8 mouse cellular contexts compared by ENCODE assay signal in genomic region chr2:77456602-77457001, GRCm38 (mm10).
DNase-seq lines count a peak whose midpoint lies in the region; ATAC-seq and TF ChIP-seq lines count a peak whose summit lies in the region.

No protein-coding gene starts in this region.

- no peak overlapping the region for H3K4me2 ChIP-seq in embryonic facial prominence, embryonic 14.5 days (ENCODE audit: low read depth, low read length)
- H3K4me2 ChIP-seq in intestine, embryonic 15.5 days (replicated peaks): no peak overlapping the region
- H3K4me2 ChIP-seq in limb, embryonic 14.5 days (replicated peaks; ENCODE audit: low read depth, low read length, severe bottlenecking): no peak overlapping the region

- no peaks in the 10 kb centered on the region for H3K9me3 ChIP-seq in embryonic facial prominence, embryonic 14.5 days (ENCODE audit: control insufficient read depth, low read length)
- H3K9me3 ChIP-seq in intestine, embryonic 15.5 days: no peaks in the 10 kb centered on the region
- no peaks in the 10 kb centered on the region for H3K9me3 ChIP-seq in limb, embryonic 14.5 days (ENCODE audit: control insufficient read depth, low read length)

- peak; percentile 54 for DNase-seq in ovary, postnatal 14 days (ENCODE audit: low spot score)
- DNase-seq in ovary, postnatal 10 days (ENCODE audit: low spot score): no peak
- peak; percentile 74 for DNase-seq in brain, adult 2 months (ENCODE audit: low read depth, low spot score)
- peak; percentile 70 for DNase-seq in embryonic facial prominence, embryonic 14.5 days (ENCODE audit: low spot score)
- peak; percentile 64 for DNase-seq in limb, embryonic 14.5 days (ENCODE audit: low spot score)
- DNase-seq in neural tube, embryonic 10.5 days (ENCODE audit: extremely low spot score, low spot score): peak; percentile 41
- DNase-seq in thymus, postnatal 10 days (ENCODE audit: low spot score in 2 of 2): no peak

- TF ChIP-seq POLR2A in limb, embryonic 14.5 days (IDR thresholded peaks at IDR 0.05; ENCODE audit: borderline replicate concordance, extremely low read depth, insufficient read depth, insufficient read length): no peak

- WGBS in embryonic facial prominence, embryonic 14.5 days: 46% methylated on average over 4 of the region's 4 CpGs
- WGBS in intestine, embryonic 15.5 days: 43% methylated on average over 4 of the region's 4 CpGs
- WGBS in limb, embryonic 14.5 days: 56% methylated on average over 4 of the region's 4 CpGs

- H3K27me3 ChIP-seq in embryonic facial prominence, embryonic 14.5 days (replicated peaks; ENCODE audit: control insufficient read depth, insufficient read depth, low read length): no peaks in the 10 kb centered on the region
- H3K27me3 ChIP-seq in intestine, embryonic 15.5 days (replicated peaks): no peaks in the 10 kb centered on the region
- H3K27me3 ChIP-seq in limb, embryonic 14.5 days (ENCODE audit: control insufficient read depth, insufficient read depth, low read length): no peaks in the 10 kb centered on the region

- no peaks in the 10 kb centered on the region for H3K4me1 ChIP-seq in embryonic facial prominence, embryonic 14.5 days (ENCODE audit: control insufficient read depth, insufficient read depth, low read length)
- no peaks in the 10 kb centered on the region for H3K4me1 ChIP-seq in intestine, embryonic 15.5 days (replicated peaks)
- peaks cover 5% of the 10 kb centered on the region; the same call in 1 of the 2 replicates for H3K4me1 ChIP-seq in limb, embryonic 14.5 days (ENCODE audit: control insufficient read depth, insufficient read depth, low read length)

- H3K27ac ChIP-seq in embryonic facial prominence, embryonic 14.5 days (replicated peaks; ENCODE audit: low read depth, low read length): no peak overlapping the region
- no peak overlapping the region for H3K27ac ChIP-seq in intestine, embryonic 15.5 days
- no peak overlapping the region for H3K27ac ChIP-seq in limb, embryonic 14.5 days (replicated peaks; ENCODE audit: low read depth, low read length)

- no peak overlapping the region for H3K4me3 ChIP-seq in embryonic facial prominence, embryonic 14.5 days (ENCODE audit: low read depth, low read length)
- no peak overlapping the region for H3K4me3 ChIP-seq in intestine, embryonic 15.5 days (replicated peaks)
- H3K4me3 ChIP-seq in limb, embryonic 14.5 days (replicated peaks; ENCODE audit: low read length): no peak overlapping the region

- H3K36me3 ChIP-seq in embryonic facial prominence, embryonic 14.5 days (ENCODE audit: control insufficient read depth, insufficient read depth, low read length): no peaks in the 10 kb centered on the region
- no peaks in the 10 kb centered on the region for H3K36me3 ChIP-seq in intestine, embryonic 15.5 days
- no peaks in the 10 kb centered on the region for H3K36me3 ChIP-seq in limb, embryonic 14.5 days (ENCODE audit: control insufficient read depth, insufficient read depth, low read length)

- peak; percentile 72; the same call in 1 of the 2 replicates for ATAC-seq in embryonic facial prominence, embryonic 14.5 days (ENCODE audit: low read depth)
- 0 out of 2 replicates have a peak, but pooled peaks have one; percentile 56 for ATAC-seq in intestine, embryonic 15.5 days
- ATAC-seq in limb, embryonic 14.5 days (ENCODE audit: low FRiP score, low read depth): no peak

- no peak overlapping the region for H3K9ac ChIP-seq in embryonic facial prominence, embryonic 14.5 days (ENCODE audit: low read depth, low read length)
- no peak overlapping the region for H3K9ac ChIP-seq in intestine, embryonic 15.5 days
- no peak overlapping the region for H3K9ac ChIP-seq in limb, embryonic 14.5 days (ENCODE audit: low read depth, low read length, severe bottlenecking)

Comparison
In these comparisons a context has a peak if more than half of its experiments do, and no peak if none do; other contexts are left out.
1. DNase-seq: peak in ovary, postnatal 14 days (single experiment), brain, adult 2 months (single experiment), embryonic facial prominence, embryonic 14.5 days (single experiment), limb, embryonic 14.5 days (single experiment) and neural tube, embryonic 10.5 days (single experiment); none in ovary, postnatal 10 days (single experiment) and thymus, postnatal 10 days (0 of 2).